Mouse (Mus musculus): Measurements from ENCODE around the gene Slc23a4. TPM values are rescaled to one million over a fixed set of nuclear protein-coding genes. Genes with fewer than 3 reads are reported as not detected.
A peak's percentile ranks its signal among the peaks of the same experiment; 100 is the strongest.

Gene Slc23a4
- polyA plus RNA-seq, 1 experiment, result 0.07 TPM

DNA sequence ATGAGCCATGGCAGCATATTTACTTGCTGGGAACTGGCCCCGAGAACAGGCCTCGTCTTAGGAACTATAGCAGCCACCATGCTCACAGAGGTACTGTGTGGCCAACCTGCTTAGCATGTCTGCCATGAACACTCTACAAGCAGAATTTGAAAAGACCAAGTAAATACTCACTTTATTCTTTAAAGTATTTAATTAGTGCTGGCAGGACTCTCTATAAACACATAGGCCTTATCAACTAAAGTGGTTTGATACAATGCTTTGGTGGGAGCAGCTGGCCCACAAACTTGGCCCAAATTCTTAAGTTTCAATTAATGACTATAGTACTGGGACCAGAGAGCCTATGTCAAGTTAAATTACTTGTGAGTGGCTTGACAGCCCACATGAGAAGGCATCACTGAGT is 39.8 kb upstream of the Slc23a4 start:
- TF ChIP-seq REST (IDR thresholded peaks at IDR 0.05; ENCODE audit: insufficient read depth, insufficient read length), result no peak
- no peak for TF ChIP-seq MYOD1 (IDR thresholded peaks at IDR 0.05; ENCODE audit: control insufficient read depth in 1 of 3, insufficient read length in 2 of 3, low read depth in 2 of 3)
- no peak for TF ChIP-seq TCF12 (IDR thresholded peaks at IDR 0.05; ENCODE audit: insufficient read depth, poor library complexity, severe bottlenecking)
- TF ChIP-seq USF1 (IDR thresholded peaks at IDR 0.05; ENCODE audit: low read depth), result no peak
- no peak for TF ChIP-seq POLR2AphosphoS2 (IDR thresholded peaks at IDR 0.05; ENCODE audit: insufficient read length, low read depth)
- TF ChIP-seq MYOG (IDR thresholded peaks at IDR 0.05; ENCODE audit: control insufficient read depth in 1 of 3, insufficient read depth in 1 of 3, insufficient read length in 2 of 3, low read depth in 2 of 3), result no peak
- no peak for TF ChIP-seq POLR2A (IDR thresholded peaks at IDR 0.05; ENCODE audit: insufficient read length, low read depth)
- TF ChIP-seq MAX (IDR thresholded peaks at IDR 0.05; ENCODE audit: low read depth), result no peak
- no peak for TF ChIP-seq CEBPB (IDR thresholded peaks at IDR 0.05; ENCODE audit: insufficient read depth, poor library complexity, severe bottlenecking)
- TF ChIP-seq TCF3 (IDR thresholded peaks at IDR 0.05; ENCODE audit: insufficient read length, low read depth), result no peak
- no peak for TF ChIP-seq SRF (IDR thresholded peaks at IDR 0.05; ENCODE audit: control insufficient read depth, insufficient read length, low read depth)
- no peak for TF ChIP-seq E2F4 (IDR thresholded peaks at IDR 0.05; ENCODE audit: insufficient read depth)
- H3K27me3 ChIP-seq (ENCODE audit: control insufficient read depth, insufficient read depth, insufficient read length), result no peaks in the 10 kb centered on the region
- no peaks in the 10 kb centered on the region for H3K79me2 ChIP-seq (ENCODE audit: control insufficient read depth, insufficient read depth)
- H3ac ChIP-seq (ENCODE audit: control insufficient read depth, insufficient read length), result no peak overlapping the region
- H3K4me3 ChIP-seq, result no peak overlapping the region
- no peaks in the 10 kb centered on the region for H3K36me3 ChIP-seq (ENCODE audit: control insufficient read depth, insufficient read depth)
- H3K4me2 ChIP-seq (ENCODE audit: low read depth), result no peak overlapping the region

DNA sequence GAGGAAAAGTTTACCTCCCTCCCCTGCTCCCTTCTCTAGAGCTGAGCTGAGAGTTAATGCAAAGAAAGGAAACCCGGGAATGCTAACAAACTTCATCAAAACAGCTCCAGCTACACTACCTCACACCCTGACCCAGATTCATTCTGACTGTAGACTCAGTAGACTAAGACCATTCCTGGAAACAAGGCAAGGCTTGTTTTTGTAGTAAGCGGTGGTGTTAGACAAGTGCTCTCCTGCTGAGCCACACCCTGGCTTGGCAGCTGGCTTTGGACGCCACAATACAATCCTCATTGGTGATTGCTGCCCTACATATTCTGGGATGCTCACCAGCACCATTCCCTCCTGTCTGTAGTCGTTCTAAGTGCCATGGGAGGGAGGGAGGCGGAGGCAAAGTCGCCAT is 39.1 kb upstream of the Slc23a4 start:
- Histone ChIP-seq H3K79me2 (ENCODE audit: control insufficient read depth, insufficient read depth) (no peaks in the 10 kb centered on the region), H3K4me3 (no peak overlapping the region), H3K36me3 (ENCODE audit: control insufficient read depth, insufficient read depth) (no peaks in the 10 kb centered on the region), H3K4me2 (ENCODE audit: low read depth) (no peak overlapping the region), H3ac (ENCODE audit: control insufficient read depth, insufficient read length) (no peak overlapping the region), H3K27me3 (ENCODE audit: control insufficient read depth, insufficient read depth, insufficient read length) (no peaks in the 10 kb centered on the region)
- TF ChIP-seq TCF3 (IDR thresholded peaks at IDR 0.05; ENCODE audit: insufficient read length, low read depth), result no peak
- no peak for TF ChIP-seq SRF (IDR thresholded peaks at IDR 0.05; ENCODE audit: control insufficient read depth, insufficient read length, low read depth)
- no peak for TF ChIP-seq USF1 (IDR thresholded peaks at IDR 0.05; ENCODE audit: low read depth)
- peak in 1 of 3 experiments; percentile 52 for TF ChIP-seq MYOG (IDR thresholded peaks at IDR 0.05; ENCODE audit: control insufficient read depth in 1 of 3, insufficient read depth in 1 of 3, insufficient read length in 2 of 3, low read depth in 2 of 3)
- TF ChIP-seq MAX (IDR thresholded peaks at IDR 0.05; ENCODE audit: low read depth), result no peak
- no peak for TF ChIP-seq REST (IDR thresholded peaks at IDR 0.05; ENCODE audit: insufficient read depth, insufficient read length)
- peak in 1 of 3 experiments; percentile 25 for TF ChIP-seq MYOD1 (IDR thresholded peaks at IDR 0.05; ENCODE audit: control insufficient read depth in 1 of 3, insufficient read length in 2 of 3, low read depth in 2 of 3)

DNA sequence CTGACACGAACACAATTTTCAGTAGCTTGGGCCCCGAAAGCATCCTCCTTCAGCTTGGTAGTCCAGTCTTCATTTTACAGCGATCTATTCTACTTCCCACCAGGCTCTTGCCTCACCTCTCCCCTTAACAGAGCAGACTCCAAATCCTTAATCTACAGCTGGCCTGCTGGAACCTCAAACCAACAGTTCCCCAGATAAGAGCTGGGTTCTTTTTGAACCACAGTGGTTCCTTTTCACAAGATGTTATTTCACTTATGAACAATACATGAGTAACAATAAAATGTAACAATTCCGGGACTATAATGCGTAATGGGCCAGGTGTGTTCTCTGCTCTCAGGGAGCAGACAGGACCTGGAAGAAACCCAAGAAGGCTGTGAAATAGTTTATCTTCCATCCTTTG is 28.4 kb upstream of the Slc23a4 start:
- no peak overlapping the region for H3K4me2 ChIP-seq (ENCODE audit: low read depth)
- H3K4me3 ChIP-seq, result no peak overlapping the region
- no peaks in the 10 kb centered on the region for H3K79me2 ChIP-seq (ENCODE audit: control insufficient read depth, insufficient read depth)
- TF ChIP-seq TCF12 (IDR thresholded peaks at IDR 0.05; ENCODE audit: insufficient read depth, poor library complexity, severe bottlenecking) (no peak), SRF (IDR thresholded peaks at IDR 0.05; ENCODE audit: control insufficient read depth, insufficient read length, low read depth) (no peak), USF1 (IDR thresholded peaks at IDR 0.05; ENCODE audit: low read depth) (no peak), MYOD1 (IDR thresholded peaks at IDR 0.05; ENCODE audit: control insufficient read depth in 1 of 3, insufficient read length in 2 of 3, low read depth in 2 of 3) (no peak)
- no peak overlapping the region for H3ac ChIP-seq (ENCODE audit: control insufficient read depth, insufficient read length)
- H3K27me3 ChIP-seq (ENCODE audit: control insufficient read depth, insufficient read depth, insufficient read length), result no peaks in the 10 kb centered on the region
- peaks cover 2% of the 10 kb centered on the region for H3K36me3 ChIP-seq (ENCODE audit: control insufficient read depth, insufficient read depth)

DNA sequence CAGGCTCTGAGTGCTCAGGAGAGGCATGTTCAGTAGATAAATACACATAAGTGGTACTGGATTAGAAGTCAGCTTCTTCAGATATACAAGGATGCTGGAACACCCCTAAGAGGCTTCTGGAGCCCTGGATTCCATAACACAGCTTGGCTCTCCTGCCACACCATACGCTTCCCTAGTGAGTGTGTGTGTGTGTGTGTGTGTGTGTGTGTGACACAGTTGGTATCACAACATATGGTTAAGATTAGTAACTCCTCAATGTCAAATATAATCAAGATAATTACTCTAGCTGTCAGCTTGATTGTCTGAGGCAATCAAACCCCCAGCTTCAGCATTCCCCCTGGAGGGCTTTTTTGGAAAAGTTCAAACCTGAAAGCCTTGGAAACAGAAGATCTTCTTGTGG is 23.7 kb upstream of the Slc23a4 start:
- Histone ChIP-seq H3ac (ENCODE audit: control insufficient read depth, insufficient read length) (no peak overlapping the region), H3K36me3 (ENCODE audit: control insufficient read depth, insufficient read depth) (no peaks in the 10 kb centered on the region), H3K79me2 (ENCODE audit: control insufficient read depth, insufficient read depth) (no peaks in the 10 kb centered on the region), H3K4me2 (ENCODE audit: low read depth) (no peak overlapping the region), H3K27me3 (ENCODE audit: control insufficient read depth, insufficient read depth, insufficient read length) (no peaks in the 10 kb centered on the region), H3K4me3 (no peak overlapping the region)
- TF ChIP-seq MYOG (IDR thresholded peaks at IDR 0.05; ENCODE audit: control insufficient read depth in 1 of 3, insufficient read depth in 1 of 3, insufficient read length in 2 of 3, low read depth in 2 of 3), result no peak
- no peak for TF ChIP-seq REST (IDR thresholded peaks at IDR 0.05; ENCODE audit: insufficient read depth, insufficient read length)
- no peak for TF ChIP-seq POLR2A (IDR thresholded peaks at IDR 0.05; ENCODE audit: insufficient read length, low read depth)
- TF ChIP-seq TCF12 (IDR thresholded peaks at IDR 0.05; ENCODE audit: insufficient read depth, poor library complexity, severe bottlenecking), result no peak
- TF ChIP-seq MYOD1 (IDR thresholded peaks at IDR 0.05; ENCODE audit: control insufficient read depth in 1 of 3, insufficient read length in 2 of 3, low read depth in 2 of 3), result no peak
- TF ChIP-seq CEBPB (IDR thresholded peaks at IDR 0.05; ENCODE audit: insufficient read depth, poor library complexity, severe bottlenecking), result no peak
- TF ChIP-seq E2F4 (IDR thresholded peaks at IDR 0.05; ENCODE audit: insufficient read depth), result no peak
- TF ChIP-seq POLR2AphosphoS2 (IDR thresholded peaks at IDR 0.05; ENCODE audit: insufficient read length, low read depth), result no peak
- no peak for TF ChIP-seq USF1 (IDR thresholded peaks at IDR 0.05; ENCODE audit: low read depth)

DNA sequence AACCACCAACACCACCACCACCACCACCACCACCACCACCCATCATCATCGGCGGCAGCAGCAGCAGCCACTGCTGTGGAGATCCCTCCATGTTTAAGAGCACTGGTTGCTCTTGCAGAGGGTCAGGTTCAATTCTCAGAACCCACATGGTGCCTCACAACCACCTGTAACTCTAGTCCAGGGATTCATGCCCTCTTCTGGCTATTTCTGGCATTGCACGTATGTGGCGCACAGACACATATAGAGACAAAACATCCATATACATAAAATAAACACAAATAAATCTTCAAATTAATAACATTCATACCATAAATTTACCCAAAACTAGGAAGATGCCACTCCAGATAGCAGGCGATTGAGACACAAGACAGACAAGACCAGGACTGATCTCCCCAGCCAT is 22.5 kb upstream of the Slc23a4 start:
- no peak overlapping the region for H3K4me3 ChIP-seq
- H3ac ChIP-seq (ENCODE audit: control insufficient read depth, insufficient read length), result no peak overlapping the region
- TF ChIP-seq MAX (IDR thresholded peaks at IDR 0.05; ENCODE audit: low read depth) (no peak), REST (IDR thresholded peaks at IDR 0.05; ENCODE audit: insufficient read depth, insufficient read length) (no peak), USF1 (IDR thresholded peaks at IDR 0.05; ENCODE audit: low read depth) (no peak)
- H3K4me2 ChIP-seq (ENCODE audit: low read depth), result no peak overlapping the region
- H3K36me3 ChIP-seq (ENCODE audit: control insufficient read depth, insufficient read depth), result no peaks in the 10 kb centered on the region
- no peaks in the 10 kb centered on the region for H3K27me3 ChIP-seq (ENCODE audit: control insufficient read depth, insufficient read depth, insufficient read length)
- H3K79me2 ChIP-seq (ENCODE audit: control insufficient read depth, insufficient read depth), result no peaks in the 10 kb centered on the region

All from myocyte (in vitro differentiated cells).